Mouse (Mus musculus) forebrain, embryonic 16.5 days (tissue): Measurements from ENCODE around the gene Gabpb1. TPM values are rescaled to one million over a fixed set of nuclear protein-coding genes. Genes with fewer than 3 reads are reported as not detected.
"Not testable (repeated sequence)": the region's sequence is repeated elsewhere in the genome, so short reads cannot be mapped to it uniquely, and the experiment has no call there.

ENCODE experiments used
- ATAC-seq: fragments of 200-750 bp; cut with Nextera tagmentation; 2 replicates; pipeline ENCODE4 v1.8.0; 2017; ENCODE audit warnings: mild to moderate bottlenecking, moderate library complexity
- H3K27ac ChIP-seq: fragments of 300-500 bp; sonication (generic); 2 replicates; pipeline ENCODE4 v1.5.1; 2014; ENCODE audit warnings: low read length, control low read depth
- H3K27me3 ChIP-seq: fragments of 300-500 bp; sonication (generic); replicated peaks from 2 replicates; pipeline ENCODE4 v1.6.1; 2014; ENCODE audit warnings: low read length; ENCODE audit not compliant: control insufficient read depth, insufficient read depth
- H3K36me3 ChIP-seq: fragments of 300-500 bp; sonication (generic); 2 replicates; pipeline ENCODE4 v1.6.1; 2014; ENCODE audit not compliant: control insufficient read depth, insufficient read depth
- H3K4me1 ChIP-seq: fragments of 300-500 bp; sonication (generic); replicated peaks from 2 replicates; pipeline ENCODE4 v1.6.1; 2014; ENCODE audit warnings: low read length; ENCODE audit not compliant: control insufficient read depth, insufficient read depth
- H3K4me2 ChIP-seq: fragments of 300-500 bp; sonication (generic); 2 replicates; pipeline ENCODE4 v1.6.1; 2014; ENCODE audit warnings: mild to moderate bottlenecking, low read length, control low read depth
- H3K4me3 ChIP-seq: fragments of 300-500 bp; sonication (generic); replicated peaks from 2 replicates; pipeline ENCODE4 v1.5.1; 2014; ENCODE audit warnings: mild to moderate bottlenecking, low read length, control low read depth
- H3K9ac ChIP-seq: fragments of 300-500 bp; sonication (generic); replicated peaks from 2 replicates; pipeline ENCODE4 v1.6.1; 2014; ENCODE audit warnings: low read depth, low read length, control low read depth
- H3K9me3 ChIP-seq: fragments of 300-500 bp; sonication (generic); 2 replicates; pipeline ENCODE4 v1.6.1; 2016; ENCODE audit warnings: low read length; ENCODE audit not compliant: control insufficient read depth
- WGBS: fragments of 180-500 bp; shearing (Covaris S2); extraction: QIAGEN DNeasy Blood & Tissue Kit; methylation state at CpG from one replicate; pipeline ENCODE4 v1.1.7; 2014; 5-methylcytosine and 5-hydroxymethylcytosine counted together
- polyA plus RNA-seq: library from polyadenylated mRNA; unstranded; fragments of >200 nt; fragmentation: Nextera tagmentation; extraction: Ambion mirVana; gene quantifications from 2 replicates; pipeline ENCODE4 v1.2.1, GENCODE M21; 2015

Gabpb1 gene
- polyA plus RNA-seq, 1 experiment from 2014 or later: 56.3 TPM

DNA sequence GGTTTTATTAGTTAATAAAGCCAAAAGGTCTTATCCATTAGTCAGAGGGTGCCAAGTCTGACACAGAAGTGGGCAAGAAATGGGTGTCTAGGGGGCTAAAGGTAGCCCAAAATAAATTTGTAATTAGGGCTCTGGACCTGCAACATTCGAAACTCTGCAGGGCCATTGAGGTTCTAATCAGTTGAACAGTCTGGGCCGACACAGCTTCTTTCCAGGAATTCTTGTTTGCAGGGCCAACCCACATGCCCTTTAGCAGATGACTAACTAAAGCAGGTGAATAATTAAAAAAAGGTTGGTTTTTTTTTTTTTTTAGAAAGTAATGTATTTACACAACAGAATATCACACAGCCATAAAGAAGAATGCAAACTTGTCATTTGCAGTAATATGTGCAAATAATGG is 53.7 kb downstream of the Gabpb1 start:
- WGBS: 81% methylated on average over 2 of the region's 2 CpGs
- H3K4me3 ChIP-seq: no peak overlapping the region
- no peak for ATAC-seq

DNA sequence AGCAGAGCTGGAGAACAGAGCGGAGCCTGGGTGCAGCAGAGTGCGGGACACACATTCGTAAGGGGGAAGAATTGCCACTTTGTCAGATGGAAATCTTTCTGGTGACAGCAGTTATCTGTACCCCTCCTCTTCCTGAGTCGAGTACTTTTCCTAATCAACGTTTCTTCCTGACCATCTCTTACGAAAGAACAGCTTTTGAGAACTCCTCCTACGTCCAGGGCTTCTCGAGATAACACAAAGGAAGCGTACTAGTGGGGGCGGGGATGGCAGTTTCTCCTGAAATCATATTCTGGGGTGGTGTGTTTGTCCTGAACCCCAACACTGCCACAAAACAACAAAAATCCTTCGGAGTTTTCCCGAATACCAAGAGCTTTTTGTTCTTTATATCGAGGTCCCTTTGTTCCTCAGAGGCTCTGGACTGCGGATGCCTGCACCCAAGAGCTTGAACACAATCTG is 56.9 kb downstream of the Gabpb1 start, which contains the start of gene Hdc:
TSS of gene Hdc (minus strand) at position 51 of the 456 bp plus-strand sequence.
- H3K4me2 ChIP-seq: no peak within 1 kb of the TSS
- no peak for ATAC-seq
- WGBS: 73% methylated on average over 14 of the region's 14 CpGs
- no peak within 1 kb of the TSS for H3K9ac ChIP-seq
- H3K9me3 ChIP-seq: no peaks in the 10 kb centered on the region
- no peak within 1 kb of the TSS for H3K27ac ChIP-seq
- H3K27me3 ChIP-seq: no peaks in the 10 kb centered on the region
- no peaks in the 10 kb centered on the region for H3K4me1 ChIP-seq
- H3K4me3 ChIP-seq: no peak within 1 kb of the TSS
- H3K36me3 ChIP-seq: no peaks in the 10 kb centered on the region

More for the DNA sequence above, 53.7 kb downstream of the Gabpb1 start:
- Histone ChIP-seq H3K27ac (no peak overlapping the region), H3K9me3 (no peaks in the 10 kb centered on the region), H3K4me1 (no peaks in the 10 kb centered on the region), H3K9ac (no peak overlapping the region), H3K4me2 (no peak overlapping the region), H3K27me3 (no peaks in the 10 kb centered on the region), H3K36me3 (no peaks in the 10 kb centered on the region)

GRCm38 (mm10) chr2:126618470-126619179 is 57.5 kb downstream of the Gabpb1 start:
- H3K4me3 ChIP-seq: no peak overlapping the region
- WGBS: 18% methylated on average over 8 of the region's 8 CpGs
- no peak overlapping the region for H3K27ac ChIP-seq
- H3K27me3 ChIP-seq: no peaks in the 10 kb centered on the region
- ATAC-seq: peak; percentile 33; the same call in 1 of the 2 replicates
- H3K9ac ChIP-seq: no peak overlapping the region
- H3K9me3 ChIP-seq: no peaks in the 10 kb centered on the region
- H3K36me3 ChIP-seq: no peaks in the 10 kb centered on the region
- no peaks in the 10 kb centered on the region for H3K4me1 ChIP-seq
- H3K4me2 ChIP-seq: no peak overlapping the region

- Histone ChIP-seq H3K4me3 (no peak overlapping the region), H3K4me1 (no peaks in the 10 kb centered on the region), H3K4me2 (no peak overlapping the region), H3K27me3 (no peaks in the 10 kb centered on the region), H3K27ac (no peak overlapping the region), H3K36me3 (no peaks in the 10 kb centered on the region), H3K9me3 (no peaks in the 10 kb centered on the region), H3K9ac (no peak overlapping the region)
- no peak for ATAC-seq
- WGBS: 93% methylated on average over 3 of the region's 3 CpGs
Measured at GRCm38 (mm10) chr2:126615355-126615754, 60.8 kb downstream of the Gabpb1 start.

DNA sequence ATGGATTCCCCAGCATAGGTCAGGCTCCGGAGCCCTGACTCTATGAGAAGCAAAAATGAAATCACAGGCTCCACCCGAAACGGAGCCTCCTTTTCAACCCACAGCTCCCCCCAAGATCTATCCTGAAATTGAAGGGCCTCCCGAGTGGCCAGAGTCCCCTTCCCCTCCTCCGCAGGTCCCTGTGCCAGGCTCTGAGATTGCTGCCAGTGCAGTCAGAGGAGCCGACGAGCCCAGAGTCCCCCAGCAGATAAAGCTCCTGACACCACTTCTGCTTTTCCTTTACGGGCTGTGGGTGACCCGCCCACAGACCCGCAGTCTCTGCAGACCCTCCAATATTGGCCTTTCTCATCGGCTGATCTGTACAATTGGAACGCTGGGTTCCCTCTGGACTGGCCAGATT is 66.5 kb downstream of the Gabpb1 start:
- 78% methylated on average over 12 of the region's 12 CpGs for WGBS
- H3K27me3 ChIP-seq, H3K27ac ChIP-seq: not testable (repeated sequence)

GRCm38 (mm10) chr2:126607553-126608203 is 68.5 kb downstream of the Gabpb1 start:
- Histone ChIP-seq H3K27ac (no peak overlapping the region), H3K36me3 (no peaks in the 10 kb centered on the region), H3K4me1 (no peaks in the 10 kb centered on the region), H3K27me3 (no peaks in the 10 kb centered on the region), H3K4me3 (no peak overlapping the region), H3K4me2 (no peak overlapping the region), H3K9ac (no peak overlapping the region), H3K9me3 (no peaks in the 10 kb centered on the region)
- WGBS: 67% methylated on average over 10 of the region's 10 CpGs
- no peak for ATAC-seq

More for the DNA sequence above, 66.5 kb downstream of the Gabpb1 start:
- H3K9me3 ChIP-seq, H3K9ac ChIP-seq, H3K4me1 ChIP-seq, H3K36me3 ChIP-seq, H3K4me3 ChIP-seq, ATAC-seq, H3K4me2 ChIP-seq: not testable (repeated sequence)

- no peak overlapping the region for H3K27ac ChIP-seq
- H3K27me3 ChIP-seq: no peaks in the 10 kb centered on the region
- no peaks in the 10 kb centered on the region for H3K9me3 ChIP-seq
- WGBS: 79% methylated on average over 4 of the region's 4 CpGs
- H3K36me3 ChIP-seq: no peaks in the 10 kb centered on the region
- no peaks in the 10 kb centered on the region for H3K4me1 ChIP-seq
- no peak for ATAC-seq
- no peak overlapping the region for H3K4me2 ChIP-seq
- H3K9ac ChIP-seq: no peak overlapping the region
- H3K4me3 ChIP-seq: no peak overlapping the region
Measured at GRCm38 (mm10) chr2:126606688-126607062, 69.5 kb downstream of the Gabpb1 start.

DNA sequence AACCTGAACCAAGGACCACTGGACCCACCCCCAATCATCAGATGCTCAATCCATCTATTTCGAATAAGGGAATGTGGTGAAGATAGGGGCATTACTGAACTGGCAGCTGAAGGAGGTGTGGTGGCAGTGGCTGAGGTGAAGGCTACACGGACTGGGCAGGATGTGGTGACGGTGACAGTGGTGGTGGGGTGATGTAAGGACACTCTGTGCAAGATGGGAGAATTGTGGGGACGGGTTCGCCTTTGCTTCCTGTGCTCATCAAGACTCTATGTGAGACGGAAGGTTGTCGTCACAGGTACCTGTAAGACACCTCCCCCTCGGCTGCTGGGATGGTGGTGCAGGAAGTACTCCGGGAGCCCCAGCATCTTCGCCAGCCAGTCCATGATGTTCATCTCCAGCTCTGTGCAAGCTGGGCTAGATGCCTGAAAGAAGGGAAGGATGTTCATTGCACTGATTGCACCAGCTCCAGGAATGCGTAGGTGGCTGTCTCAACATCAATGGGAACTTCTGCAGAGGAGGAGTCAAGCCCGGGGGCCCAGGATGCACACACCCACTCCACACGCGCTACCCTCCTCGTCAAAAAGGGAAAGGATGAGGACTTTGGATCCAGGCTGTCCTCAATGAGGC is 70.0 kb downstream of the Gabpb1 start:
- no peaks in the 10 kb centered on the region for H3K36me3 ChIP-seq
- ATAC-seq: no peak
- H3K4me1 ChIP-seq: no peaks in the 10 kb centered on the region

DNA sequence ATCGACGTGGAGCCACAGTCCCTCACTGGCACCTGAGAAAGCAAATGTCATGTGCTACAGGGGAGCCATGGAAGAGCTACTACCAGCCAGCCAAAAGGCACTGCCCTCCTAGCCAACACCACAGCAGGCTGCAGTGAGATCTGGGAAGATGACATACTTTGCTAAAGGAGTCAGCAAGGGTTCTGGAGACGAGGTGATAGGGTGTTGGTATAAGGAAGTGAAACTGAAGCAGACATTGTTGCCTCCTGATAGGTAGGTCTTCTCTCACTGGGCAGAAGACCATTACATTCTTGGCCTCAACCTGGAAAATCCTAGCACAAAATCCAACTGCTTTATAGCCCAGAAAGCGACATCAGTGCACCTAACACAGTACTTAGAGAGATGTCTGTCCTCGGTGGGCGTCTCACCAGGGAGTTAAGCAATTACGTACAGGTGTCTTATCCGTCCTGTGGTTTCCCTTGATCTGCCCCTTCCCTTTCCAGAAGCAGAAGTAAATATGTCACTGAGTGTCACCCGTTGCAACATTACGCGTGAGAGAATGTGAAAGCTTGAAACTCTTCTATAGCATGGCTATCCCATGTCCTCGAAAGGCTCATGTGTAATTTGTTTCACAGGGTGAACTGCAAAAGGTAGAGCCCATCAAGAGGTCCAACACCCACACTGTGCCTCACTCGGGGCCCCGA is 74.1 kb downstream of the Gabpb1 start:
- Histone ChIP-seq H3K9me3 (no peaks in the 10 kb centered on the region), H3K4me3 (no peak overlapping the region), H3K4me2 (no peak overlapping the region), H3K27ac (no peak overlapping the region), H3K9ac (no peak overlapping the region), H3K36me3 (no peaks in the 10 kb centered on the region), H3K4me1 (no peaks in the 10 kb centered on the region), H3K27me3 (no peaks in the 10 kb centered on the region)
- 92% methylated on average over 14 of the region's 14 CpGs for WGBS
- no peak for ATAC-seq

More for the DNA sequence above, 70.0 kb downstream of the Gabpb1 start:
- H3K4me2 ChIP-seq: no peak overlapping the region
- H3K9ac ChIP-seq: no peak overlapping the region
- H3K27ac ChIP-seq: no peak overlapping the region
- no peak overlapping the region for H3K4me3 ChIP-seq
- no peaks in the 10 kb centered on the region for H3K9me3 ChIP-seq
- H3K27me3 ChIP-seq: no peaks in the 10 kb centered on the region
- 88% methylated on average over 15 of the region's 15 CpGs for WGBS
